Mouse (Mus musculus): ENCODE data around the gene Tulp1.

DNA sequence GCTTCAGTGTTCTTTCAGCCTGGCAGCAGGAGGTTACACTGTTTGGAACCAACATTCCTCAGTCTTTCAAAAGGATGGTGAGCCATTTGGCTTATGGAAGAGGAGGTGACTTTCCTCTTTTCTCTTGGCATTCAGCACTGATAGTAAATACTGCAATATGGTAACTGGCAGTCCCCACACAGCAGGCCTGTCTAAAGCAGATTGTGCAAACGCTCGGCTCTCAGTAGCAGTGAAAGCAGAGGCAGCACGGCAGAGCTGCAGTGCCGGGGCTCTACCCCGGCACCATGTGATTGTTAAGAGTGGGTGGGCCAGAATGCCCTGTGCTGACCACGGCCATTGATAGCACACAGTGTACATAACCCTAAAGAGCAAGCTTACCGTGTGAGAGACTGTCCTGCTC is 41.4 kb upstream of the Tulp1 start:
- TF ChIP-seq POLR2A (IDR thresholded peaks at IDR 0.05; ENCODE audit: low read depth, low read length) = no peak
- no peak for TF ChIP-seq CTCF (IDR thresholded peaks at IDR 0.05; ENCODE audit: extremely low read depth, insufficient read depth, insufficient read length, insufficient replicate concordance)
